Mouse (Mus musculus): ENCODE results near the gene A730049H05Rik.

GRCm38 (mm10) chr6:92810628-92811027 lies 5.7 kb upstream of the A730049H05Rik start:
- TF ChIP-seq CTCF (IDR thresholded peaks at IDR 0.05; ENCODE audit: extremely low read depth, insufficient read depth, insufficient read length, insufficient replicate concordance), result no peak
- TF ChIP-seq POLR2A (IDR thresholded peaks at IDR 0.05; ENCODE audit: low read depth, low read length), result no peak
